Comparison of ENCODE assay signal across 21 mouse cellular contexts in the genomic region with DNA sequence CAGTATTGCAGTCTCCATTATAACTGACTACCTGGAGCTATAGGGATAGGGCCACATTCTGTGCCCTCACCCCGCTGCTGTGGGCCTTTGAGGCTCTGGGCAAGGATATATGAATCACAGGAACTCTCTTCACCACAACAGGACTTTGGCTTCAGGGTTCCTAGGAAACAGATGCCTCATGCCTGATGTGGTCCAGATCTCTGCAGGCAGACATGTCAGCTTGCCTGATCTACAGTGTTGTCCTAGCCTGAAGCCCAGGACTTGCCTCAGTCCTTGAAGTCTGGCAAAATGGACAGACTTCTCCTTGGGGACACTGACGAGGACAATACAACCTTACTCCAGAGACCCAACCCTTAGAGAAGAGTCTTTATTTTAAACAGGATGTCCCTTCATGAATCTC. TPM values are rescaled to one million over a fixed set of nuclear protein-coding genes. Genes with fewer than 3 reads are reported as not detected.
DNase-seq lines count a peak whose midpoint lies in the region; ATAC-seq lines count a peak whose summit lies in the region.
"Had no signal": no experiment of that assay in that cellular context is flagged by ENCODE, and none has a peak within 500 bp of the region (broad histone marks: within the 10 kb centered on the region; RNA-seq: fewer than 3 reads in every experiment).

No protein-coding gene starts in this region.

- H3K4me2 ChIP-seq in embryonic facial prominence, embryonic 12.5 days (replicated peaks), result no peak overlapping the region
- no peak overlapping the region for H3K4me2 ChIP-seq in hindbrain, embryonic 16.5 days (ENCODE audit: low read length)
- H3K4me2 ChIP-seq: forebrain, embryonic 12.5 days; heart, embryonic 15.5 days; hindbrain, embryonic 13.5 days; intestine, embryonic 15.5 days had no signal

- DNase-seq in embryonic facial prominence, embryonic 10.5 days (ENCODE audit: low spot score), result no peak
- DNase-seq in 3134 (ENCODE audit: extremely low read depth, insufficient read length, low spot score), result peak; percentile 16
- DNase-seq in limb, embryonic 10.5 days (ENCODE audit: low spot score), result no peak
- DNase-seq in forebrain, embryonic 10.5 days (ENCODE audit: extremely low spot score, low spot score), result no peak
- DNase-seq: adrenal gland, adult 8-10 months; adrenal gland, postnatal 36 days; cerebellum, adult 2 months; cerebellum, postnatal 10 days; embryo, embryonic 11 days; gastrocnemius, postnatal 25 days; heart, adult 18-20 months; heart, postnatal 14 days had no signal

- H3K9me3 ChIP-seq in embryonic facial prominence, embryonic 12.5 days, result no peaks in the 10 kb centered on the region
- no peaks in the 10 kb centered on the region for H3K9me3 ChIP-seq in embryonic facial prominence, embryonic 10.5 days
- no peaks in the 10 kb centered on the region for H3K9me3 ChIP-seq in limb, embryonic 10.5 days (replicated peaks)
- no peaks in the 10 kb centered on the region for H3K9me3 ChIP-seq in forebrain, embryonic 10.5 days
- H3K9me3 ChIP-seq in hindbrain, embryonic 16.5 days (ENCODE audit: control insufficient read depth, low read length), result no peaks in the 10 kb centered on the region
- H3K9me3 ChIP-seq: forebrain, embryonic 12.5 days; heart, embryonic 10.5 days; heart, embryonic 15.5 days; hindbrain, embryonic 13.5 days; intestine, embryonic 15.5 days had no signal

- no peaks in the 10 kb centered on the region for H3K27me3 ChIP-seq in embryonic facial prominence, embryonic 12.5 days
- H3K27me3 ChIP-seq in embryonic facial prominence, embryonic 10.5 days (replicated peaks; ENCODE audit: low read depth, poor library complexity, severe bottlenecking), result no peaks in the 10 kb centered on the region
- H3K27me3 ChIP-seq in limb, embryonic 10.5 days (ENCODE audit: low read depth, poor library complexity, severe bottlenecking), result no peaks in the 10 kb centered on the region
- no peaks in the 10 kb centered on the region for H3K27me3 ChIP-seq in forebrain, embryonic 10.5 days (ENCODE audit: poor library complexity, severe bottlenecking)
- H3K27me3 ChIP-seq in hindbrain, embryonic 16.5 days (replicated peaks; ENCODE audit: control insufficient read depth, insufficient read depth, low read length), result no peaks in the 10 kb centered on the region
- H3K27me3 ChIP-seq: forebrain, embryonic 12.5 days; heart, embryonic 15.5 days; hindbrain, embryonic 13.5 days; intestine, embryonic 15.5 days had no signal

- no peak for ATAC-seq in embryonic facial prominence, embryonic 12.5 days (ENCODE audit: insufficient number of reproducible peaks, insufficient read depth, low FRiP score, low TSS enrichment)
- ATAC-seq in common myeloid progenitor, adult 5-6 weeks (replicated peaks; ENCODE audit: low read depth, poor library complexity, severe bottlenecking), result peak; percentile 26; the same call in 1 of the 2 replicates
- no peak for ATAC-seq in hindbrain, embryonic 16.5 days
- ATAC-seq: forebrain, embryonic 16.5 days; intestine, embryonic 15.5 days had no signal

- peaks cover 26% of the 10 kb centered on the region for H3K4me1 ChIP-seq in embryonic facial prominence, embryonic 12.5 days
- H3K4me1 ChIP-seq in embryonic facial prominence, embryonic 10.5 days, result peaks cover 43% of the 10 kb centered on the region
- H3K4me1 ChIP-seq in limb, embryonic 10.5 days, result peaks cover 53% of the 10 kb centered on the region
- peaks cover 17% of the 10 kb centered on the region for H3K4me1 ChIP-seq in forebrain, embryonic 10.5 days
- H3K4me1 ChIP-seq in hindbrain, embryonic 16.5 days (ENCODE audit: control insufficient read depth, insufficient read depth, low read depth, low read length), result peaks cover 2% of the 10 kb centered on the region; the same call in 1 of the 2 replicates

- no peak overlapping the region for H3K9ac ChIP-seq in embryonic facial prominence, embryonic 12.5 days
- H3K9ac ChIP-seq in hindbrain, embryonic 16.5 days (ENCODE audit: low read depth, low read length), result no peak overlapping the region
- H3K9ac ChIP-seq: forebrain, embryonic 12.5 days; heart, embryonic 15.5 days; hindbrain, embryonic 13.5 days; intestine, embryonic 15.5 days had no signal

- 84% methylated on average over 2 of the region's 2 CpGs for WGBS in embryonic facial prominence, embryonic 12.5 days
- WGBS in embryonic facial prominence, embryonic 10.5 days, result 78% methylated on average over 2 of the region's 2 CpGs
- WGBS in limb, embryonic 10.5 days, result 93% methylated on average over 2 of the region's 2 CpGs
- 92% methylated on average over 2 of the region's 2 CpGs for WGBS in forebrain, embryonic 10.5 days
- 97% methylated on average over 2 of the region's 2 CpGs for WGBS in hindbrain, embryonic 16.5 days

- H3K4me3 ChIP-seq in embryonic facial prominence, embryonic 12.5 days, result no peak overlapping the region
- no peak overlapping the region for H3K4me3 ChIP-seq in embryonic facial prominence, embryonic 10.5 days
- no peak overlapping the region for H3K4me3 ChIP-seq in limb, embryonic 10.5 days
- H3K4me3 ChIP-seq in forebrain, embryonic 10.5 days, result no peak overlapping the region
- H3K4me3 ChIP-seq in hindbrain, embryonic 16.5 days (ENCODE audit: low read length), result no peak overlapping the region
- H3K4me3 ChIP-seq: forebrain, embryonic 12.5 days; heart, embryonic 10.5 days; heart, embryonic 15.5 days; hindbrain, embryonic 13.5 days; intestine, embryonic 15.5 days had no signal

- H3K27ac ChIP-seq in embryonic facial prominence, embryonic 12.5 days, result 0 out of 2 replicates have a peak overlapping the region, but pooled peaks have one; percentile 41
- no peak overlapping the region; the same call in 1 of the 2 replicates for H3K27ac ChIP-seq in embryonic facial prominence, embryonic 10.5 days (replicated peaks)
- H3K27ac ChIP-seq in limb, embryonic 10.5 days, result peak overlapping the region; percentile 67
- no peak overlapping the region for H3K27ac ChIP-seq in forebrain, embryonic 10.5 days
- H3K27ac ChIP-seq in hindbrain, embryonic 16.5 days (ENCODE audit: low read depth, low read length), result no peak overlapping the region
- H3K27ac ChIP-seq: forebrain, embryonic 12.5 days; heart, embryonic 10.5 days; heart, embryonic 15.5 days; hindbrain, embryonic 13.5 days; intestine, embryonic 15.5 days had no signal

- 0 out of 2 replicates have a peak, but pooled peaks cover 5% of the 10 kb centered on the region for H3K36me3 ChIP-seq in embryonic facial prominence, embryonic 12.5 days
- H3K36me3 ChIP-seq in embryonic facial prominence, embryonic 10.5 days (replicated peaks), result peaks cover 11% of the 10 kb centered on the region
- H3K36me3 ChIP-seq in limb, embryonic 10.5 days, result peaks cover 21% of the 10 kb centered on the region
- peaks cover 14% of the 10 kb centered on the region for H3K36me3 ChIP-seq in forebrain, embryonic 10.5 days (replicated peaks)
- H3K36me3 ChIP-seq in hindbrain, embryonic 16.5 days (ENCODE audit: control insufficient read depth, insufficient read depth, low read length), result no peaks in the 10 kb centered on the region
- H3K36me3 ChIP-seq: forebrain, embryonic 12.5 days; heart, embryonic 15.5 days; hindbrain, embryonic 13.5 days; intestine, embryonic 15.5 days had no signal

RNA-seq across cellular contexts. Expression of a gene that starts 11.2 kb away (rescaled TPM):
- polyA plus RNA-seq in embryonic facial prominence, embryonic 12.5 days (2016; fragmentation: Nextera tagmentation; extraction: Ambion mirVana), result 14.1 and 14.5 TPM in 2 replicates
- polyA plus RNA-seq in embryonic facial prominence, embryonic 10.5 days (2016; fragmentation: Nextera tagmentation; extraction: Ambion mirVana), result 12.0 and 12.7 TPM in 2 replicates
- 13.2 and 22.9 TPM in 2 replicates for total RNA-seq in common myeloid progenitor, adult 5-6 weeks (2017)
- polyA plus RNA-seq in limb, embryonic 10.5 days (2016; fragmentation: Nextera tagmentation; extraction: Ambion mirVana), result 13.3 and 14.2 TPM in 2 replicates
- polyA plus RNA-seq in forebrain, embryonic 10.5 days (2016; fragmentation: Nextera tagmentation; extraction: Ambion mirVana), result 7.5 and 8.6 TPM in 2 replicates
- 2.4 and 3.5 TPM in 2 replicates for polyA plus RNA-seq in hindbrain, embryonic 16.5 days (2015; fragmentation: Nextera tagmentation; extraction: Ambion mirVana)

Comparison
In these comparisons a context has a peak if more than half of its experiments do, and no peak if none do; other contexts are left out.
1. H3K27ac ChIP-seq: peak in embryonic facial prominence, embryonic 12.5 days (single experiment) and limb, embryonic 10.5 days (single experiment); none in embryonic facial prominence, embryonic 10.5 days (single experiment), forebrain, embryonic 10.5 days (single experiment) and hindbrain, embryonic 16.5 days (single experiment).